Mouse (Mus musculus) CH12.LX (cell line): ENCODE measurements at regions not wholly inside any gene's neighbourhood (a gene's known extent, or its start where the extent isn't known, plus 50 kb on each side); places are given as distances from the start of the nearest gene placed in this dataset.
A peak's percentile ranks its signal among the peaks of the same experiment; 100 is the strongest.

Source experiments
- DNase-seq: peaks from one replicate; pipeline ENCODE4 v3.0.0-alpha.2; 2013; ENCODE audit errors: extremely low read depth
- H3K27ac ChIP-seq: 2 replicates; pipeline ENCODE4 v1.5.1; 2012; ENCODE audit warnings: low read depth, mild to moderate bottlenecking, control low read depth, moderate library complexity; ENCODE audit not compliant: insufficient read depth
- H3K27me3 ChIP-seq: replicated peaks from 2 replicates; pipeline ENCODE3; 2012; ENCODE audit warnings: inconsistent platforms
- H3K36me3 ChIP-seq, 2 experiments: replicated peaks in 1 of 2; 2 replicates each; pipeline versions ENCODE3 to v1.6.1; 2012; ENCODE audit warnings: inconsistent platforms in 1 of 2, low read length in 1 of 2, mild to moderate bottlenecking in 1 of 2, mixed read lengths in 1 of 2, moderate library complexity in 1 of 2; ENCODE audit not compliant: control insufficient read depth in 1 of 2, insufficient read depth in 1 of 2
- H3K4me1 ChIP-seq, 2 experiments: 2 replicates each; pipeline ENCODE4 v1.6.1; 2012; ENCODE audit warnings: inconsistent platforms in 1 of 2, moderate library complexity in 1 of 2; ENCODE audit not compliant: insufficient read depth in 2 of 2, control insufficient read depth in 1 of 2
- H3K4me2 ChIP-seq: 2 replicates; pipeline ENCODE4 v1.6.1; 2012; ENCODE audit warnings: low read depth, mild to moderate bottlenecking, control low read depth; ENCODE audit not compliant: poor library complexity, insufficient read depth, severe bottlenecking
- H3K4me3 ChIP-seq, 3 experiments: fragments of 150-350 bp in 1 of 3; sonication (generic) in 1 of 3; replicated peaks in 1 of 3; 2 replicates each; pipeline versions ENCODE3 to v1.5.1; 2011 to 2012; ENCODE audit warnings: low read depth in 2 of 3, low read length in 2 of 3, mild to moderate bottlenecking in 2 of 3, moderate library complexity in 2 of 3, control low read depth in 1 of 3, improper control_type of control experiment in 1 of 3, inconsistent platforms in 1 of 3, mixed read lengths in 1 of 3; ENCODE audit not compliant: poor library complexity in 1 of 3
- H3K79me2 ChIP-seq: replicated peaks from 2 replicates; pipeline ENCODE4 v1.6.1; 2012; ENCODE audit warnings: mild to moderate bottlenecking, moderate library complexity; ENCODE audit not compliant: control insufficient read depth, poor library complexity, insufficient read depth, severe bottlenecking; ENCODE audit errors: extremely low read depth
- H3K9ac ChIP-seq: 2 replicates; pipeline ENCODE4 v1.6.1; 2012; ENCODE audit warnings: low read depth, mild to moderate bottlenecking, control low read depth, moderate library complexity; ENCODE audit not compliant: insufficient read depth
- H3K9me3 ChIP-seq: replicated peaks from 2 replicates; pipeline ENCODE3; 2012; ENCODE audit warnings: low read length, inconsistent platforms, mixed read lengths
- BHLHE40 ChIP-seq: IDR thresholded peaks from 2 replicates; pipeline ENCODE4 v1.6.1; 2011; ENCODE audit warnings: mild to moderate bottlenecking, low read depth, low read length, improper control_type of control experiment
- CHD1 ChIP-seq: IDR thresholded peaks from 2 replicates; pipeline ENCODE4 v1.6.1; 2012; ENCODE audit warnings: low read depth, low read length, improper control_type of control experiment, inconsistent platforms
- CHD2 ChIP-seq: IDR thresholded peaks from 2 replicates; pipeline ENCODE4 v1.6.1; 2011; ENCODE audit warnings: low read length, improper control_type of control experiment
- CTCF ChIP-seq, 2 experiments: IDR thresholded peaks in 1 of 2; conservative IDR thresholded peaks in 1 of 2; 2 replicates each; pipeline ENCODE4 v1.5.1; 2011 to 2012; ENCODE audit warnings: low read depth in 2 of 2, low read length in 2 of 2, improper control_type of control experiment in 1 of 2, inconsistent platforms in 1 of 2, mild to moderate bottlenecking in 1 of 2, moderate library complexity in 1 of 2
- ELF1 ChIP-seq: IDR thresholded peaks from 2 replicates; pipeline ENCODE4 v1.6.1; 2014; ENCODE audit warnings: low read depth, mild to moderate bottlenecking, inconsistent platforms, low read length, improper control_type of control experiment
- EP300 ChIP-seq: IDR thresholded peaks from 2 replicates; pipeline ENCODE4 v1.6.1; 2011; ENCODE audit warnings: low read length, improper control_type of control experiment
- ETS1 ChIP-seq: conservative IDR thresholded peaks from 2 replicates; pipeline ENCODE4 v1.6.1; 2012; ENCODE audit warnings: low read depth, mild to moderate bottlenecking, inconsistent platforms, low read length, improper control_type of control experiment, moderate library complexity
- GABPA ChIP-seq: IDR thresholded peaks from 2 replicates; pipeline ENCODE4 v1.6.1; 2012; ENCODE audit warnings: low read depth, low read length, improper control_type of control experiment, inconsistent platforms; ENCODE audit not compliant: insufficient replicate concordance
- HCFC1 ChIP-seq: IDR thresholded peaks from 2 replicates; pipeline ENCODE4 v1.6.1; 2012; ENCODE audit warnings: low read depth, mild to moderate bottlenecking, inconsistent platforms, low read length, improper control_type of control experiment
- IRF4 ChIP-seq: IDR thresholded peaks from 2 replicates; pipeline ENCODE4 v1.6.1; 2014; ENCODE audit warnings: low read depth, mild to moderate bottlenecking, inconsistent platforms, low read length, improper control_type of control experiment
- JUN ChIP-seq: IDR thresholded peaks from 2 replicates; pipeline ENCODE4 v1.6.1; 2011; ENCODE audit warnings: low read depth, mild to moderate bottlenecking, low read length, improper control_type of control experiment, moderate library complexity; ENCODE audit not compliant: insufficient read depth
- JUND ChIP-seq: conservative IDR thresholded peaks from 2 replicates; pipeline ENCODE4 v1.6.1; 2011; ENCODE audit warnings: low read depth, low read length, improper control_type of control experiment
- KAT2A ChIP-seq: IDR thresholded peaks from 2 replicates; pipeline ENCODE4 v1.6.1; 2012; ENCODE audit warnings: low read length, improper control_type of control experiment, inconsistent platforms; ENCODE audit not compliant: insufficient replicate concordance
- MAFK ChIP-seq: IDR thresholded peaks from 2 replicates; pipeline ENCODE4 v1.6.1; 2011; ENCODE audit warnings: low read length, improper control_type of control experiment; ENCODE audit not compliant: insufficient replicate concordance
- MAX ChIP-seq: IDR thresholded peaks from 2 replicates; pipeline ENCODE4 v1.6.1; 2011; ENCODE audit warnings: low read length, improper control_type of control experiment
- MAZ ChIP-seq: IDR thresholded peaks from 2 replicates; pipeline ENCODE4 v1.6.1; 2012; ENCODE audit warnings: low read depth, mild to moderate bottlenecking, inconsistent platforms, low read length, improper control_type of control experiment, moderate library complexity
- MEF2A ChIP-seq: IDR thresholded peaks from 2 replicates; pipeline ENCODE4 v1.6.1; 2014; ENCODE audit warnings: low read depth, mild to moderate bottlenecking, inconsistent platforms, low read length, improper control_type of control experiment, borderline replicate concordance
- MXI1 ChIP-seq: IDR thresholded peaks from 2 replicates; pipeline ENCODE4 v1.6.1; 2011; ENCODE audit warnings: mild to moderate bottlenecking, low read depth, low read length, improper control_type of control experiment
- MYC ChIP-seq: IDR thresholded peaks from 2 replicates; pipeline ENCODE4 v1.6.1; 2011; ENCODE audit warnings: low read depth, mild to moderate bottlenecking, improper control_type of control experiment, low read length
- NELFE ChIP-seq: IDR thresholded peaks from 2 replicates; pipeline ENCODE4 v1.6.1; 2011; ENCODE audit warnings: low read depth, low read length, improper control_type of control experiment
- NRF1 ChIP-seq: IDR thresholded peaks from 2 replicates; pipeline ENCODE4 v1.6.1; 2014; ENCODE audit warnings: low read depth, mild to moderate bottlenecking, inconsistent platforms, low read length, improper control_type of control experiment, moderate library complexity
- PAX5 ChIP-seq: IDR thresholded peaks from 2 replicates; pipeline ENCODE4 v1.6.1; 2012; ENCODE audit warnings: low read length, inconsistent platforms, mixed read lengths
- POLR2A ChIP-seq: IDR thresholded peaks from 2 replicates; pipeline ENCODE4 v1.6.1; 2011; ENCODE audit warnings: low read depth, mild to moderate bottlenecking, improper control_type of control experiment, low read length
- POLR2AphosphoS2 ChIP-seq: IDR thresholded peaks from 2 replicates; pipeline ENCODE4 v1.6.1; 2011; ENCODE audit warnings: low read depth, low read length, improper control_type of control experiment
- RAD21 ChIP-seq: IDR thresholded peaks from 2 replicates; pipeline ENCODE4 v1.6.1; 2011; ENCODE audit warnings: low read depth, mild to moderate bottlenecking, low read length, improper control_type of control experiment, moderate library complexity
- SIN3A ChIP-seq: IDR thresholded peaks from 2 replicates; pipeline ENCODE4 v1.6.1; 2012; ENCODE audit warnings: low read length, improper control_type of control experiment, inconsistent platforms
- SMC3 ChIP-seq: IDR thresholded peaks from 2 replicates; pipeline ENCODE4 v1.6.1; 2011; ENCODE audit warnings: low read depth, low read length, improper control_type of control experiment
- TBP ChIP-seq: conservative IDR thresholded peaks from 2 replicates; pipeline ENCODE4 v1.6.1; 2011; ENCODE audit warnings: low read depth, low read length, improper control_type of control experiment
- TCF12 ChIP-seq: IDR thresholded peaks from 2 replicates; pipeline ENCODE4 v1.6.1; 2014; ENCODE audit warnings: low read depth, mild to moderate bottlenecking, inconsistent platforms, low read length, improper control_type of control experiment
- UBTF ChIP-seq: IDR thresholded peaks from 2 replicates; pipeline ENCODE4 v1.6.1; 2012; ENCODE audit warnings: low read depth, mild to moderate bottlenecking, inconsistent platforms, low read length, improper control_type of control experiment, moderate library complexity
- USF1 ChIP-seq: IDR thresholded peaks from 2 replicates; pipeline ENCODE4 v1.6.1; 2014; ENCODE audit warnings: low read depth, mild to moderate bottlenecking, inconsistent platforms, low read length, improper control_type of control experiment
- ZC3H11A ChIP-seq: IDR thresholded peaks from 2 replicates; pipeline ENCODE4 v1.6.1; 2012; ENCODE audit warnings: low read depth, mild to moderate bottlenecking, inconsistent platforms, low read length, improper control_type of control experiment
- ZKSCAN1 ChIP-seq: IDR thresholded peaks from 2 replicates; pipeline ENCODE4 v1.6.1; 2012; ENCODE audit warnings: low read depth, inconsistent platforms, low read length, improper control_type of control experiment, borderline replicate concordance
- ZMIZ1 ChIP-seq: IDR thresholded peaks from 2 replicates; pipeline ENCODE4 v1.6.1; 2012; ENCODE audit warnings: low read depth, mild to moderate bottlenecking, inconsistent platforms, low read length, improper control_type of control experiment
- ZNF384 ChIP-seq: IDR thresholded peaks from 2 replicates; pipeline ENCODE4 v1.6.1; 2012; ENCODE audit warnings: low read depth, low read length, improper control_type of control experiment, inconsistent platforms
- dilution Hi-C: fragments of 300-500 bp; cut with MboI; formaldehyde crosslinking; loops from 2 replicates; pipeline ENCODE4 v1.14.3; 2020; ENCODE audit warnings: low sequenced_read_pairs; ENCODE audit not compliant: extremely low pct_unique_long_range_greater_than_20kb, extremely low pct_ligation_motif_present
- in situ Hi-C: fragments of 300-500 bp; cut with MboI; formaldehyde crosslinking; loops from 3 replicates; pipeline ENCODE4 v1.14.3; 2019; ENCODE audit warnings: low sequenced_read_pairs, low pct_ligation_motif_present, low pct_unique_long_range_greater_than_20kb, mixed read lengths

GRCm38 (mm10) chr1:161670937-161671336 is 117.4 kb downstream of the Fasl start:
- no peaks in the 10 kb centered on the region for H3K36me3 ChIP-seq
- no peak overlapping the region for H3K27ac ChIP-seq
- H3K4me2 ChIP-seq = peak overlapping the region; percentile 80
- H3K4me1 ChIP-seq = peaks cover 10 to 12% of the 10 kb centered on the region in 2 experiments
- in situ Hi-C loops = no loop called here
- TF ChIP-seq POLR2AphosphoS2 = no peak
- peak; percentile 56; the same call in 1 of the 2 replicates for TF ChIP-seq ETS1
- TF ChIP-seq NRF1 = no peak
- TF ChIP-seq ZNF384 = no peak
- TF ChIP-seq ZMIZ1 = no peak
- TF ChIP-seq RAD21 = no peak
- no peak for TF ChIP-seq SMC3
- no peak for TF ChIP-seq NELFE
- TF ChIP-seq GABPA = no peak
- TF ChIP-seq UBTF = no peak
- TF ChIP-seq IRF4 = peak; percentile 78; the same call in 1 of the 2 replicates
- TF ChIP-seq MEF2A = no peak
- TF ChIP-seq MAFK = no peak
- no peak for TF ChIP-seq ELF1
- TF ChIP-seq CHD2 = no peak
- no peak for TF ChIP-seq ZC3H11A
- peak; percentile 72 for TF ChIP-seq EP300
- no peak for TF ChIP-seq TBP
- peak; percentile 54 for TF ChIP-seq BHLHE40
- no peak for TF ChIP-seq HCFC1
- TF ChIP-seq ZKSCAN1 = no peak
- TF ChIP-seq USF1 = no peak
- TF ChIP-seq MAX = no peak
- TF ChIP-seq MXI1 = no peak
- TF ChIP-seq CHD1 = no peak
- no peak for TF ChIP-seq MAZ
- TF ChIP-seq MYC = no peak
- TF ChIP-seq SIN3A = no peak
- 0 out of 2 replicates have a peak, but pooled peaks have one; percentile 5 for TF ChIP-seq TCF12
- TF ChIP-seq JUN = peak; percentile 43; the same call in 1 of the 2 replicates
- TF ChIP-seq JUND = peak; percentile 45; the same call in 1 of the 2 replicates
- no peak for TF ChIP-seq PAX5
- TF ChIP-seq CTCF (conservative IDR thresholded peaks at IDR 0.05 in 1 of 2, IDR thresholded peaks at IDR 0.05 in 1 of 2; ENCODE audit: low read depth in 2 of 2, low read length in 2 of 2) = no peak
- TF ChIP-seq POLR2A = no peak
- TF ChIP-seq KAT2A = no peak
- no peaks in the 10 kb centered on the region for H3K9me3 ChIP-seq
- H3K79me2 ChIP-seq = no peaks in the 10 kb centered on the region
- H3K27me3 ChIP-seq = no peaks in the 10 kb centered on the region
- H3K9ac ChIP-seq = no peak overlapping the region
- dilution Hi-C loops = no loop called here
- no peak overlapping the region for H3K4me3 ChIP-seq
- DNase-seq = peak; percentile 60
